Mouse (Mus musculus): ENCODE measurements at regions not wholly inside any gene's neighbourhood (a gene's known extent, or its start where the extent isn't known, plus 50 kb on each side); places are given as distances from the start of the nearest gene placed in this dataset.
"Not testable (repeated sequence)": the region's sequence is repeated elsewhere in the genome, so short reads cannot be mapped to it uniquely, and the experiment has no call there.

DNA sequence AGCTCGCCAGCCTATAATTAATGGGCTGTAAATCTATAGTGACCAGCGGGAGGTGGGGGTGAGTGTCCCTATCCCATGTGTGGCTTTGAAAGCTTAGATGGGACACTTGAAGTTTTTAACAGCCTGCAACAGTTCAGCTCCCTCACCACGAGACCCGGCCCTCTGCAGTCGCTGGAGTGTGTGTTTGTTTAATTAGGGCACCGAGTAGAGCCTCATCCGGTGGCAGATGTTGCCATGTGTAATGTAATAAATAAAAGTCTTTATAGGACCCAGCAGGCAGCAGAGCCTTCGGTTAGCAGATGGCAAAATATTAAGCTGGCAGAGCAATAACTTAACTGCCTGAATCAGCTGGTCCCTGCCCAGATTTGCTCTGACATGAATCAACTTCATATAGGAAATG is 177.1 kb downstream of the Nucb2 start:
- no peak for DNase-seq

DNA sequence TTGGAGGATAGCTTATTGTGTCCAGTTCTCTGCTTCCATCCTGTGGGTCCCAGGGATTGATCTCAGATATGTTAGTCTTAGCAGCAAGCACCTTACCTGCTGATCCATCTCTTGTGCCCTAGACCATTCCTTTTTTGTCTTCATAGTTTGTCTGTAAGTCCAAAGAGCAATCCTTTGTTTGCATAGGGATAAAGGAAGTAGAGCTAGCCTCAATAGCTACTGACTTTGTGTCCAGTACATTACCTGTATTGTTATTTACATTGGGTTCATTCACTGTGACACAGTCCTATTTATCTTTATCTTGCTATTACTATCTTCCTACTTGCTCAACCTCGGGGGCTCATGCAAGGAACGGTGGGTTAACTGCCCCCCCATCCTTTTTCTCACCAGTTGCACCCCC is 196.2 kb downstream of the Nucb2 start:
- DNase-seq: no peak

DNA sequence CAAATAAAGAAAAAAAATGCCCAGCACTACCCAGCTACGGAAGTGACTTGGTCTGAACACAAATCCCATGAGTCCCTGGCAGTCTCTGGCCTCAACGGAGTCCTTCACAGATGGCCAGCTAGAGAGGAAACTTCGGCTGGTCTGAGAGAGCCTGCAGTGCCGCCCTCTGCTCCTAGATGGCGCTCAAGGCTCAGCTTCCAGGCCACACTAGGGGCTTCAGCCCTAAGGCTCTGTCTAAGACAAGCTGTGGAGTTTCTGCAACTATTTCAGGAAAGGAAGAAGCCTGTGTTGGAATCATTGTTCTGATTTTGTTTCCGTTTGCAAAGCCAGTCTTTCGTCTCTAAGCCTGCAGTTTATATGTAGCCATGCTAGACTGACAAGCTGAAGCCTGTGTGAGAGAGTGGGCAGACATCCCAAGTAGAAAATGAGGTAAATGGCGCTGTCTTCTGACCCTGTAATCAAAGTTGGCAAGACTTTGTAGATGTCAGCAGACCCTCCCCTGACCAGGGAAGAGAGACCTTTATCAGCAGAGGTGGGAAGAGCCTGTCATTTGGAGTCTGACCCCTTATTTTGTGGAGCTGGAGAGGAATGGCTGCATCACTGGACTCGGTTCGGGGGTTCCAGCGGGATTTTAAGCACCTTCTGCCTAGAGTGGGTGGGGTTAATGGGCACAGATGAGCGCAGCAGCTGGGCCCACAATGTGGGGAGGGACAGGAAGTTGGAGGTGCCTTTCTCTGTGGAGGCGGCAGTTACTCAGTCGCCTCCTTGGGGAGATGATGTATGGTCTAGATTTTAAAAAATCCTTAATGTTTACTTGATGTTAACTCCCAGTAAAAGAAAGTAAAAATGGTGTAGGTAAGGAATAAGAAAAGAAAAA is 197.5 kb downstream of the Nucb2 start:
- peak; percentile 94 for DNase-seq

DNA sequence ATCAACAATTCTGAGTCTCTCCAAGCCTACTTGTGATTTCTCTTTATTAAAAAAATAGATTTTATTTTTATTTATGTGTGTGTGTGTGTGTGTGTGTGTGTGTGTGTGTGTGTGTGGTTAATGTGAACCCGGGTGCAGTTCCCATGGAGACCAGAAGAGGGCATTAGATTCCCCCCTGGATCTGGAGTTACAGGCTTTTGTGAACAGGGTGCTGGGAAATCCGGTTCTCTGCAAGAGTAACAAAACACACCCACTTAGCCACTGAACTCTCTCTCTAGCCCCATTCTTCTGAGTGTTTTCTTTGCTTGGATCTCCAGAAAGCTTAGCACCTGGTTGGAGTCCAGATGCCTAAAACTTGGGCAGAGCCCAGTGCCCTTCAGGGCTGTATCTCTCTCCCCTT is 198.4 kb downstream of the Nucb2 start:
- DNase-seq: no peak

DNA sequence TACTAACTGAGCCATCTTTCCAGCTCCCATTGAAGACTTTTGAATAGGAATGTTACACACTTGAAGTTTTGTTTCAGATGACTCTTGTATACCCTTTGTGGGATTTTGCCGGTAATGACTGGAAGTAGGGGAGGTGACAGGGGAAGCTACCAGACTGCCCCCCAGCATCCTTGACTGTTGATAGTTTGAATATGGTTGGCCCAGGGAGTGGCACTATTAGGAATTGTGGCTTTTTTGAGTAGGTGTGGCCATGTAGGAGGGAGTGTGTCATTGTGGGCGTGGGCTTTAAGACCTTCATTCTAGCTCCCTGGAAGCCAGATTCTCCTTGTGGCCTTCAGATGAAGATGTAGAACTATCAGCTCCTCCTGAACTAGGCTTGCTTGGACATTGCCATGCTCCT is 207.4 kb downstream of the Nucb2 start:
- no peak for DNase-seq

DNA sequence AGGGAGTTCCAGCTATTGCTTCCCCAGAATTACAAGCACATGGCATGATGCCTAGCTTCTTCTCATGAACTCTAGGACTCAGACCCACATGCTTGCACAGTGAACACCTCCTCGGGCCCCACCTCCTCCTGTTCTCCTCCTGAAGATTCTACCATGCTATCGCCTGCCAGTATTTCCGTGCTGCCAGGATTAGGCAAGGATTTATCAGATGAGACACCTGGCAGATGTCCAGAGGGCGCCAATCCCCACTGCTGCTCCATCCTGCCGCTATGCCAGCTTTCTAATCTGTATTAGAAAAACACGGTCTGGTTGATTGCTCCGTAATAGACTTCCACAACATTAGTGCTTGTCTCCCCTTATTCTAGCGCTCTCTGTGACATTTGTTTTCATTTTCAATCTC is 209.0 kb downstream of the Nucb2 start:
- peak; percentile 80 to 88 for DNase-seq

DNA sequence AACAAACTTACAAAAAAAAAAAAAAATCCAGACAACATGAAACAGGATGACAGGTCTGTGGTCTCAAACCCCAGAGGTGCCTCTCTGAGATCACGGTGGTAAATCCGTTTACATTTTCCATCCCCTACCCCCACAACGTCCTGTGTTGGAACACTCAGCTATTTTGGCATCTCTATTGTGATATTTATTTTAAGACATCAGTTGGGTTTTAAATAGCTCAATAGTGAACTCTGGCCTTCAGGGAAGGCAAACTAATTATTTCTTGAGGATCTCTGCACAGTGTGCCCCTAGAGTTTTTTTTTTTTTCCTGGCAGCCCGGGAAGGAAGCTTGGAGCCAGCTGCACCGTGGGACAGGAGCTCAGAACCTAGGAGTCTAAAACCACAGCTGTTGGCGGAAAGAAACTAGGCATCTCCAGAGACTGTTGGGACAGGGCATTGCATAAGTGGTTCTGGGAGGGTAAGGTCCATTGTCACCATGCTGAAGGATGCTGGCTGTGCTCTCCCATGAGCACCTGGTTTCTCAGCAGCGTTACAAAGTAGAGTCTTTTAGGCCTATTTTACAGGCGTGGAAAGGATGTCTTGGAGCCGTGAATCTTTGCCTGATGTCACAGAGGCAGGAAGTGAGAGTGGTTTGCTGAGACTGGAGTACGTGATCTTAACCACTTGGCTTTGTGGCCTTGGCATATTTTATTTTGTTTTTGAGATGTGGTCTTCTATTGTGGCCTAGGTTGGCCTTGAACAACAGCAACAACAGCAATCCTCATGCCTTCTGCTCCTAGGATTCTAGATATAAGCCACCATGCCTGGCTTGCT is 211.3 kb downstream of the Nucb2 start:
- no peak for DNase-seq

DNA sequence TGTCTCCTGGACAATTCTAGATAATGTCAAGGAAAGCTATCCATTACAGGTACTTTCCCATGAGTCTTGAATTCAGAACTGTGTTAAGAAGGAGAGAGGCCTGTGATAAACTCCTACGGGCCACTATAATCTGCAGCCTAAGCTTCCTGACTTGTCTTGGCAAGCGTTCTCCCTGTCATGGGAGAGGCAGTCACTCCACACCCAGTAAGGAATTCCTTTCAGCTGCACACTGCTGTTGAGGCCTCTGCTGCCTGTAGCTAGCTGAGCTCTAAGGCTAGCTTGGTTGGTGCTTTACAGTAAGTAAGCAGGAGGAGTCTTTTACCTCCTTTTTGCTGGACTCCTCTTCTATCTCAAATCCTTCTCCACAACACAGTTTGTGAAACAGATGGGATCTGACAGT is 224.2 kb downstream of the Nucb2 start:
- no peak for DNase-seq

DNA sequence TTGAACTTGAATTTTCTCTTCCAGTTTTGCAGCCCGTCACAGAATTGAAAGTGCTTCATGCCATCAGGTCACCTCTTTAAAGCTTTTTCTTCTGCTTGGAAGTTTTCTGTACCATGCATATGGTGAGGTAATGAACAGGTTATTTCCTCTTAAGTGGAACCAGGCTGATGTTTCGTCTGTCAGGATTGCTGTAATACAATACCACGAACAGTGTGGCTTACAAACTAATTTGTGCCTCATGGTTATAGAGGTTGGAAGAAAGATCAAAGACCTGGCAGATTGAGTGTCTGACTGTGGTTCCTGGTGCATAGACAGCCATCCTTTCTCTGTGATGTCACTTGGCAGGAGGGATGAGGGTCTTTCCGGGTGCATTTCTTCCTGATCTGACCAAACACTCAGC is 225.6 kb downstream of the Nucb2 start:
- no peak for DNase-seq

DNA sequence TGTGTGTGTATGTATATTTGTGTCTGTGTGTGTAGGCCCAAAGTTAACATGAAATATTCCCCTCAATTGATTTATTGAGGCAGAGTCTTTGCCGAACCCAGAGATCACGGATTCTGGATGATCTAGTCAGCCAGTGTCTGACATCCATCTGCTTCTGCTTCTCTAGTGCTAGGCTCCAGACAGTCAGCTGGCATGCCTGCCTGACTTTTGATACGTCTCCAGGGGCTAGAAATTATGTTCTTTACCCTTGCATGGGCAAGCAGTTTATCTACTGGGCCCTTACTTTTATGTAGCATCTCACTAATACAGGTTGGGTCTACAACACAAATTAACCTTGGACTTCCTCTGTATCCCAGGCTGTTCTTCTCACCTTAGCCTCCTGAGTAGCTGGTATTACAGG is 231.5 kb downstream of the Nucb2 start:
- DNase-seq: peak; percentile 45 to 54

DNA sequence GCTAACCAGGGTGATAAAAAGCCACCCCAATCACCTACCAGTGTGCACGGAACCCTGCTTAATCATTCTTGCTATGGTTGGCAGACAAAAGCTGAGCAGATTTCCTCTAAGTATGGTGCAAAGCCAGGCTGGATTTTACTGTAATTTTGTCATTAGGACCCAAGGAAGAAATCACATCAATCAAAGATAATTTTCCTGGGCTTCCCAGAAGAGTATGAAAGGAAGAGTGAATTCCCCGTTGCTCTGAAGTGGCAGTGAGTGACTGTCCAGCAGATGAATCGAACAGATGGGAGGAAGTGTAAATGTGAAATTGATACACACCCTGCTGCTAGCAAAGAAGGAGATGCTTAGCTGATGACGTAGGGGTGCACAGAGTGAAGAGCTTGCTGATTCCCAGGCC is 232.2 kb downstream of the Nucb2 start:
- DNase-seq: peak; percentile 31 to 64

DNA sequence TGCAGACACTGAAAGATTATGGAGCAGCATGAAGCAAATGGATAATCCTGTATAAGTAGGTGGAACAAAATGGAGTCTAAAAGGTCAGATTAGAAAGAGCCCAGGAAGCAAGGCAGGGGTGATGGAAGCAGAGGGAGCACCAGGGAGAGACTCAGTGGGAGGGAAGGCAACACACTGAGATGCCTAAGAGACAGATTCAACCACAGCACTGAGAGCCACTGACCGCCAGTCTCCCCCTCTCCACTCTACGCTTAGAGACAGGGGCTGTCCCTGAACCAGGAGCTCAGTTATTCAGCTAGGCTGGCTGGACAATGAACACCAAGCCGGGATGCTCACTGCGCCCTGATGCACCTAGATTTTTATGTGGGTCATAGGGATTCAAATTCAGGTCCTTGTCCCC is 233.8 kb downstream of the Nucb2 start:
- DNase-seq: no peak

DNA sequence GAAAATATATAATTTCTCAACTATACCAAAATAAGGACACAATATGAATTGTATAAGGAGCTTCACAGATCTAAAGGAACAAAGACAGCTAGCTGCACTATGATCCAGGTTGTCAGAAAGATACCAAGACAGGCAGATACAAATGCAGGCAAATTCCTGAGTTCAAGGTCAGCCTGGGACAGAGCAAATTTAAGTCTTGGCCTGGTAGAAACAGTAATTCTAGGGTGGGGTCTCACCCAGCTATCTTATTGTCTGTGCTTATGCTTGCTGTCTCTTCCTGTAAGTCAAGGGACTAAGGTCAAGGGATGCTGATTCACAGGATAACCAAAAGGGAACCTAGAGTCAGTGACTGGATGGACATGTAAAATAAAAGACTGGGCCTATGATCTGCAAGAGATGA is 250.4 kb downstream of the Nucb2 start:
- DNase-seq: no peak

DNA sequence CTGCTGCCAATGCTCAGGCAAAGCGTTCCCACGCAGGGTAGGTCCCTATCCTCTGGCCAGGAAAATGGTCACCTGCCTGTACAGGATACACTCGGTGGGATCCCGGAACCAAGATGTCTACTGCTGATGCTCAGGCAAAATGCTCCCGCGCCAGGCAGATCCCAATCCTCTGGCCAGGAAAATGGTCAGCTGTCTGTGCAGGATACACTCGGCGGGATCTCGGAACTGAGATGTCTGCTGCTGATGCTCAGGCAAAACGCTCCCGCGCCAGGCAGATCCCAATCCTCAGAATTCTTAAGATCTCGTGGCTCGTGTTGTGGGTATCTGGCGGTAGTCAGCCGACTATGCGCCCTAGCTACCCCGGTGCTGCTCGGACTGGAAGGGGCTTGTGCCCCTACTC is 288.0 kb downstream of the Nucb2 start:
- DNase-seq: not testable (repeated sequence)

DNA sequence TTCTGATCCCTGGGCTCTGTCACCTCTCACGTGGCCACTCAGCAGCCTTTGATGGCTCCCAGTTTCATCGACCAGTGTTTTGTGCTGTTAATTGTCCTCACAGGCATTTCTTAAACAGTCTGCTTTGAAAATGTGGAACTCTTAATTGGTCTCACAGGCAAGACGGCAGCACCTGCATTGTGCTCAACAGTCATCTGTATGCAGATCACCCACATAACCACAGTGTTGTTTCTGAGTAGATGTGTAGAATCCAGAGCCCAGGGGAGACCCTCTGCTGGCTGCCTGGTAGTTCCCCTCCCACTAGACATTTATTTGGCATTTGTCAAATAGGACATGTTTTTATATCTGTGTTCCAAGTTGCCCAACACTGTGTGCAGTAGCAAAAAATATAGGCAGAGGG is 304.3 kb downstream of the Nucb2 start:
- DNase-seq: no peak

DNA sequence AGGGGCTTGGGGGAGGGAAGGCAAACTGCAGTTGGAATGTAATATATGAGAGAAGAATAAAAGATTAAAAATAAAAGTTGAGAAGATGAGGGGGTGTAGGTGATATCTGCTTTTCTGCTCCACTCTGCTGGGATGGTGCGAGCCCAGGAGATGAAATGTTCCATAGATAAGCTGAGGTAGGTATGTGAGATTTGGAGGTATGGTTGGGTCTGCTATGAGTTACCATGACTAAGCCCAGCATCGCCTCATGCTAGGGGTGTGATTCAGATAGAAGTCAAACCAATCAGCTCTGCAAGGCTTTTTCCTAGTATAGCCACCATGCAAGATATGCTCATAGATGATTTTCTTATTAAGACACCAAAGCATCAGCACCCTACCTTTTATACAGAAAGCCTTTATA is 312.3 kb downstream of the Nucb2 start:
- DNase-seq: no peak

DNA sequence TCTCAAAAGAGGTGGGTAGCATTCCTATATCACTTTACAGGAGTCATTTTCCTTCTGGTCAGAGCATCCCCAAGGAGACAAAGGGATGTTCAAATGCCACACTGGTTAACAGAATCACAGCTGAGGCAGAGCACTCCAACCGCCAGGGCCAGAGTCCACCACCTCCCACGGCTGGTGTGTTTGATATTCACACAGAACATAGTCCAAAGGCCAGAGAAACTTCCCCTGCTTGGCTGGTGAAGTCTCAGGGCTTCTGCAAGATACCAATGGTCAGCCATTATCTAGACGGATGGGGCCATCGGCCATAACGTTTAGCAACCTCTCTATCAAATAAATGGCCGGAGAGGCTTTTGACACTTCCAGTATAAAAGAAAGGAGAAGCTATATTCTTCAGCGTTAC is 313.8 kb downstream of the Nucb2 start:
- no peak for DNase-seq

DNA sequence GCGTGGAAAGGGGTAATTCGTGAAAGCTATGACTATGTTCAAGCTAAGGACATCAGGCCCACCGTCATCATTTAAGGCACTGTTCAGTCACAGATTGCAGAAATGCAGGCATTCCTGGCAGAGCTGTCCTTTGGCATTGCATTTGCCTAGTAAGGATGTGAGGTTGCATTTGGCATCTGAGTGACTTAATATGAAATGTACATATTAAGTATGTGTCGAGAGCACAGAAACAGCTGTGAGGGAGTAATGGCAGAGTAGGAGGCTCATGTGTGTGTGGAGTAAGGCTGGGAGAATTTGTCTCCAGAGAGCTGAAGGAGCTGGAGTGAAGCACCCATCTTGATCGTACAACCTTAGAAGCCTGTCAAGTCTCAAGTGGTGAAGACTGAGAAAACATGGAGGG is 316.4 kb downstream of the Nucb2 start:
- no peak for DNase-seq

DNA sequence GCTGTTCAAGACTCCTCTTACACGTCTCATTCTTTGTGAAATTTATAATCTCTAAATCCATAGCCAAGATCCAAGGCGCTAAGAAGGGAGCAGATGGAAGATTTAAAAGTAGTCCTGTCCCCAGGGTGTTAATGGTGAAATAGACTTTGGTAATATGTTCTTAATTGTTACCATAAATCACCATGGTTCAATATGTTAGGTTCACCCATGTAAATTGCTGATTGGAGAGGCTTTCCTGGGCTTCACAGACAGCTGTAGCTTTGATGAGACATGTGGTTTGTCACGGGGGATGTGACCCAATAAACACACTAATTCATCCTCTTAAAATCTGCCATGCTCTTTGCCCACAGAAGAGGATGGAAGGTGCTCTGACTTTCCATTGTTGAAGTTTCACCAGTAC is 338.7 kb downstream of the Nucb2 start:
- no peak for DNase-seq

DNA sequence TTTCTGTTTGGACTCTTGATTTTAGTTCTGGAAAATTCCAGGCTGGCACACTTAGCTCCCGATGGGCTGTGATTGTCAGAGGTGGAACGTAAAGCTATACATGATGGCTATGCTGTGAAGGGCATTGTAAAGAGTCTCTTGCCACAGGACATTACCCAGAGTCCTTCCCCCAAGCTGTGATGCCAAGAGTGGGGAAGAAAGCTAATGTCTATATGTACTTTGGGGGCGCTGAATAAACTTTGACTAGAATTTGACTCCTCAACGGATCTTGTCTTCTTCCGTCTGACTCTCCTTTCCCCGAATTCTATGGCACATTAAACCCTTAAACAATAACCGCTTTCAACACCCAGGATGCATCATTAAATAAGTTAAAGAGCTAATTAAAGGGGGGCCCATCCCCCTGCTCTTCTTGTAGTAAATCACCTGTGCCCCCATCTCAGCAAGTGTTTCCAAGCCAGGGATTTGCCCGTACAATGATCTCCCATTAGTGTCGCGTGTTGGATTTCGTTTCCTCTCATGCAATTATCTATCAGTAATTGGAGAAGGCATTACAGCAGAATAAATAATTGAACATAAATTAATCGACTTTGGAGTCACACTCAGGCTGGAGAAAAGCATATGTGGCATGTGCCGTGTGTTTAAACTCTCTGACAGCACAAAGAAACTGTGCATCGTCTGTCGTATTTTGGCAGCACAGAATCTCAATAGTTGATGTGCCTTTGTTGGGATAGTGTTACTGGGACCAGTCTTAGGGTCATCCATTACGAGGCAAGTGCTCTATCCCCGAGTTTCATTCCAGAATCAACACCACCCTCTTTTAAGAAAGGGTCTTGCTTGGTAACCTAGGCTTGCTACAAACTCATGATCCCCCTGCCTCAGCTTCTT is 343.9 kb downstream of the Nucb2 start:
- DNase-seq: no peak

DNA sequence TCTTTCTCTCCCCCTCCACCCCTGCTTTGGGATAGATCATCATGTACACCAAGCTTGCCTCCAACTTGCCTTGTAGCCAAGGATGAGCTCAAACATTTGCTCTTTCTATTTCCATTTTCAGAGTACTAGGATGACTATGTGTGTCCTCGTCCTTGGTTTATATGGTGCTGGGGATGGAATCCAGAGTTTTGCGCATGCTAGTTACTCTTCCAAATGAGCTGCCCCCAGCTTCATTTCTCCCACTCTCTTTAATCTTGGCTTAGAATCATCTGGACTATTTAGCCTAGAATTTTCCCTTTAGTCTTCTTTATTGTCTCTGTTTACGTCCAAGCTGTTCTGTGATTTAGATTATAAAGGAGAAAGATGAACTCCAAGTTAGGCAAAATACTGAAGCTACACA is 349.2 kb downstream of the Nucb2 start:
- no peak for DNase-seq

DNA sequence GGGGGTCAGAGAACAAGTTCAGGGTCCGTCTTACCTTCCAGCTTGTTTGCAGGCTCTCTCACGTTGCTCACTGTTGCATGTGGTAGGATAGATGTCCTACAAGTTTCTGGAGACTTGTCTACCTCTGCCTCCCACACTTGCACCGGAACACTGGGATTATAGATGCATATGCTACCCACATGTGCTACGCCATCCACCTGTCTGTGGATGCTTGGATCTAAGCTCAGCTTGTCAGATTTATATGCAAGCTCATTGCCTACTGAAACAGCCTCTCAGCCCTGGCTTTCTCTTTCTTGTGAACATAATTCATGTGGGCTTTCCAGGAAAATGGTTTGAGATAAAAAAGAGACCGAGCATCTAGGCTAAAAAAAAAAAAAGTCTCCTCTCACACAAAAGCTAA is 353.0 kb downstream of the Nucb2 start:
- DNase-seq: no peak

DNA sequence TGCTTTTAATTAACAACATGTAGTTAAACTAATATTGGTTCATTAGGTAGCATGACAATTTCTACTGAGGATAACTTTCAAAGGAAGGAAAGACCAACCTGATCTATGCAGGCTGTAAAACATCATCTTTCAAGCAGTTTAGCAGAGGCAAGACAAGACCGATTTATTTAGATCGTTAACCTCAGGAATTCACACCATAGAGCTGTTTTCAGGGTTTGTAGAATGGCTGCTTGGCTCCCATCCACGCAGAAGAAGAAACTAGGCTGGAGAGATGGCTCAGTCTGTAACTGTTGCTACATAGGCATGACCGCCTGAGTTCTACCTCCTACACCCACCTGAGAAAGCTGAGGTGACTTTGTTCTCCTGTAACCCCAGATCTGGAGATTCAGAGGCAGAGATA is 353.6 kb downstream of the Nucb2 start:
- DNase-seq: no peak
